Mouse (Mus musculus) forebrain, embryonic 10.5 days (tissue): ENCODE data around the gene Skap2. TPM values are rescaled to one million over a fixed set of nuclear protein-coding genes. Genes with fewer than 3 reads are reported as not detected.

Experiments used
- DNase-seq: peaks from one replicate; pipeline ENCODE4 v3.0.0-alpha.2; 2017; ENCODE audit warnings: low spot score; ENCODE audit errors: extremely low spot score
- H3K27ac ChIP-seq: fragments of 300-500 bp; sonication (generic); 2 replicates; pipeline ENCODE4 v1.5.1; 2016; ENCODE audit warnings: mild to moderate bottlenecking
- H3K27me3 ChIP-seq: fragments of 300-500 bp; sonication (generic); 2 replicates; pipeline ENCODE4 v1.6.1; 2016; ENCODE audit warnings: mild to moderate bottlenecking; ENCODE audit not compliant: poor library complexity, severe bottlenecking
- H3K36me3 ChIP-seq: fragments of 300-500 bp; sonication (generic); replicated peaks from 2 replicates; pipeline ENCODE4 v1.6.1; 2016; ENCODE audit warnings: mild to moderate bottlenecking, moderate library complexity
- H3K4me1 ChIP-seq: fragments of 300-500 bp; sonication (generic); 2 replicates; pipeline ENCODE4 v1.6.1; 2016
- H3K4me3 ChIP-seq: fragments of 300-500 bp; sonication (generic); 2 replicates; pipeline ENCODE4 v1.5.1; 2016; ENCODE audit warnings: mild to moderate bottlenecking, moderate library complexity
- H3K9me3 ChIP-seq: fragments of 300-500 bp; sonication (generic); 2 replicates; pipeline ENCODE4 v1.6.1; 2016; ENCODE audit warnings: mild to moderate bottlenecking, moderate library complexity
- WGBS: fragments of 180-500 bp; shearing (Covaris S2); methylation state at CpG from one replicate; pipeline ENCODE4 v1.1.7; 2016; 5-methylcytosine and 5-hydroxymethylcytosine counted together
- polyA plus RNA-seq: library from polyadenylated mRNA; unstranded; fragments of >200 nt; fragmentation: Nextera tagmentation; extraction: Ambion mirVana; gene quantifications from 2 replicates; pipeline ENCODE4 v1.2.1, GENCODE M21; 2016

Skap2 gene
- polyA plus RNA-seq, 1 experiment from 2014 or later, result 7.7 TPM

DNA sequence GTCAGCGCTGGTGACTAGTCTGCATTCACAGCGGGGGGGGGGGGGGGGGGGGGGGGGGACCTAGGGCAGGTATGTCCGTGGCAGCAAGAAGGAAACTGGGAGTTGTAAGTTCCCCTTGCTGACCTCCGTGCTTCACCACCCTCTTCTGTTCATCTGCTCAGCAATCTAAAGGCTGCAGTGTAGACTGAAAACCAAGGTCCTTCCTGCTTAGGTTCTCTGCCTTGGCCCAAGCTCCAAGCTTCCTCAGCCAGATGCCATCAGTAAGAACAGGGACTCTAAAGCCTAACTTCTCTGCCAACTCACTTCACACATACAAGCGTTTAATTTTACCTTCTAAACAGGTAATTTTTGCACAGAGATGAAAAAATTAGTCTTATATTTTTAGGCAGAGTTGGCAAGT, 10.0 kb upstream of the Skap2 start:
- H3K9me3 ChIP-seq, result peaks cover 9% of the 10 kb centered on the region; the same call in 1 of the 2 replicates
- no peak for DNase-seq
- H3K36me3 ChIP-seq, result no peaks in the 10 kb centered on the region
- WGBS, result 41% methylated on average over 4 of the region's 5 CpGs
- H3K4me3 ChIP-seq, result no peak overlapping the region
- no peaks in the 10 kb centered on the region for H3K27me3 ChIP-seq
- H3K27ac ChIP-seq, result no peak overlapping the region
- H3K4me1 ChIP-seq, result no peaks in the 10 kb centered on the region

DNA sequence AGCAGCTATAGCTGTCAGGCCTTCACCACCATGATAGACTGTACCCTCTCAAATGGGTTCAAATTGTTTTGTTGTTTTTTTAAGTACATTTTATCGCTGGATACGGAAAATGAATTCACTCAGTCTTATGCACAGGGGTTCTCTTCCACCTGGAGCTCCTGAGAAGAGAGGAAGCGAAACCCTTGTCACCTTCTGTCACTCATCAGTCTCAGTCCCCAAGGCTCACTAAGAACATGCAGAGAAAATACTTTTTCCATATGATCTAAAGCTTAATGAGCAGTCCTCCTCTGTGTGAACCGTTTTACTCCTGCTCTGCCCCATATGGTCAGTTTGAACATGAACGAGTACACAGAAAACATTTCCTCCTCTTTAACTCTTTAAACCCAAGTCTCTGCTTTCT, 7.9 kb upstream of the Skap2 start:
- H3K36me3 ChIP-seq, result no peaks in the 10 kb centered on the region
- H3K27me3 ChIP-seq, result no peaks in the 10 kb centered on the region
- 91% methylated on average over 5 of the region's 5 CpGs for WGBS
- H3K27ac ChIP-seq, result no peak overlapping the region
- H3K4me1 ChIP-seq, result no peaks in the 10 kb centered on the region
- H3K9me3 ChIP-seq, result peaks cover 6% of the 10 kb centered on the region; the same call in 1 of the 2 replicates
- no peak for DNase-seq
- no peak overlapping the region for H3K4me3 ChIP-seq

DNA sequence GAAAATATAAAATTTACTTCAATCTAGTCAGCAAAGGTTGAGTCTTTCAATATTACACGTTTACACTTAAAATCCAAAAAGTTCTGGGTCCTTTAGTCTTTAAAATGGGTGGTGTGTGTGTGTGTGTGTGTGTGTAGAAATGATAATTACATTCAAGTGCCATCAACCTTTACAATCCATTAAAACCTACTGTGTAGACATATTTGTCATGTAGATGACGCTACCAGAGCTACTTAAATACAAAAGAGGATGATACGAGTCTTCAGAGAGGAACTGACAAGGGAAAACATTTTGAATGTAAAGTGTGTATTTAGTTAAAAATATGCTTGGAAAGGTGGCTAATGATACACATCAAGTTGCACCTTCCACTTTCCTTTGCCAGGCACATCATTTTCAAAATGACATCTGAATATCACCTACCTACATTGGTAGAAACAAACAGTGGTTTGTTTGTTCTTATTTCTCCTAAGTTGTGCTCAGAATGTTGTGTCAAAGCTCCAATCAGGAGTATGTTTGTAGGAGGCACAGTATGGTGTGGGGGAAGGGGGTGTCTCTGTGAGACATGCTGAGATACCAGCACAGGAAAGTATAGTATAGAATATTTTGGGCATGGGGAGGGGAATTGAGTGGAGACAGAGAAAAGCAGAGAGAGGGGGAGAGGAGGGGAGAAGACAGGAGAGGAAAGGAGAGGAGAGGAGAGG, 1.0 kb upstream of the Skap2 start:
- no peak for DNase-seq
- H3K27ac ChIP-seq, result peak overlapping the region; percentile 87
- WGBS, result 28% methylated on average over 3 of the region's 3 CpGs

DNA sequence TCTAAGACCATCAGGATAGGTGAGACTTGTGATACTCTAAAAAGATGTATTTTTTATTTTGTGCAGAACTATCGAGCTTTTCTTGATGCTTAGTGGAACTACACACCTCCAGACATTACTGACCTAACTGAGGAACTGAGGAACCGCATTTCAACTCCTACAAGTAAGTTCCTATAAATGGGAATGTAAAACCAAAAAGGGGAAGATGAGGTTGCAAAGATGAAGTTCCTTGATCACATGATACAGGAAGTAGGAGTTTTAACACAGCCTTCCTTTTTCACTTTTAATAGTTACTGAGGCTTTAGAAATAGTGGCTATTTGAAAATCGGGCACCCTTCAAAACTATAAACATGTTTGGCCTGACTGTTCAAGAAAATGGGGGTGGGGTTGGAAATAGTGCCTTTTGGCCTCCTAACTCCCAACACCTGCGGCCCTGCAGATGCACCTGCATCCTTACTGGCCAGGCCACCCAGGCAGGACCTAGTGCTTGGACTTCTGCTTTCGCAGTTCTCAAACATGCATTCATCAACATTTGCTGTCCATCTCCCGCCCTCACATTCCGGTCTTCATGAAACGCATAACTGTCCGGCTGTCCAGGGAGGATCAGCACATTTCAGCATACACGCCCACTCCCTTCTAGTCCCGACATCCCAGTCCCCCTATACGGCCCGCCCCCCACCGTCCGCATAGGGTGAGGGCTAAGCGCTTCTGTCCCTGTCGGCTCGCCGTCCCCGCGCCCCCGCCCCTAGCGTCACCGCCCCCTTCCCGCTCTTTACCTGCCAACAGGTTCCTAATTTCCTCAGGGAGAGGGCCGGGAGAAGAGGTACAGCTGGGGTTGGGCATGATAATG, 565 bp downstream of the Skap2 start:
- WGBS, result 9% methylated on average over 26 of the region's 26 CpGs
- Histone ChIP-seq H3K4me1 (peaks cover 14% of the 10 kb centered on the region), H3K27ac (peak overlapping the region; percentile 87), H3K36me3 (no peaks in the 10 kb centered on the region), H3K27me3 (peaks cover 57% of the 10 kb centered on the region), H3K9me3 (no peaks in the 10 kb centered on the region), H3K4me3 (peak overlapping the region; percentile 74)
- DNase-seq, result no peak

More for the DNA sequence above, 1.0 kb upstream of the Skap2 start:
- Histone ChIP-seq H3K4me1 (peaks cover 14% of the 10 kb centered on the region), H3K36me3 (no peaks in the 10 kb centered on the region), H3K9me3 (no peaks in the 10 kb centered on the region), H3K4me3 (peak overlapping the region; percentile 74), H3K27me3 (peaks cover 41% of the 10 kb centered on the region)

DNA sequence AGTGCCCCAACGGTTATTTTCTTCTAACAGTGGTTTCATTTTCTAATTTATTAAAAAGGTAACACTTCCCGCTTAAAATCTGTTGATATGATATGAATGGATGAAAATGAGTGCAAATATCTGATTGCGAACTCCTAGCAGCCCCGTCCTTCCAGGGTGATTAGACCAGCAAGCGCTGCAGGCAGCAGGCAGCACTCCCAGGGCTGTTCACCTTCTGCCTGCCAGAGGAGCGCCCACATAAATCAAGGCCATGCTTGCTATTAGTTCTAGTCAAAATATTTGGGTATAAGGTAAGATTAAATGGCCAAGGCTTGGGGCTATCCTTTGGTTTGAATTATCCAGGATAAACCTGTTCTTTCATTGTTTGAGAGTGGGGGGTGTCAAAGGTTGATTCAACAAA, 3.0 kb downstream of the Skap2 start:
- H3K4me3 ChIP-seq, result no peak overlapping the region
- H3K9me3 ChIP-seq, result no peaks in the 10 kb centered on the region
- H3K36me3 ChIP-seq, result no peaks in the 10 kb centered on the region
- H3K27ac ChIP-seq, result no peak overlapping the region
- H3K4me1 ChIP-seq, result peaks cover 22% of the 10 kb centered on the region
- WGBS, result 63% methylated on average over 6 of the region's 6 CpGs
- peaks cover 81% of the 10 kb centered on the region for H3K27me3 ChIP-seq
- no peak for DNase-seq

DNA sequence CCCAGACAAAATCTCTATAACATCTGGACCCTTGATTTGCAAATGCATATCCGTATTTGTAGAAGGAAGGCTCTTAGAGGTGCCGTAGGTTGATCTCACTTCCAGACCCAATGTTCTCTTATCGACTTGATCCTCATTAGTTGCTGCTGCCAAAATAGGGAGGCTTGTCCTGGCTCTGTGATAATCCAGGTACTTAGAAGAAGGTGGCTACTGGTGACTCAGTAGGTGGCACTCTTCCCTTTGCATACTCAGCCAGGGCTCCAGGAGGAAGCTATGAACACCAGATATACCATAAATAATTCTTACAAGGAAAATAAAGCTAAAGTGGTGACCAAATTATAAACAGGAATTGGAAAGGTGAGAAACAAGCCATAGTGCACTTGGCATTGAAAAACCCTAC, 3.6 kb downstream of the Skap2 start:
- WGBS, result 45% methylated on average over 3 of the region's 3 CpGs
- Histone ChIP-seq H3K9me3 (no peaks in the 10 kb centered on the region), H3K4me1 (peaks cover 21% of the 10 kb centered on the region), H3K4me3 (no peak overlapping the region), H3K27ac (no peak overlapping the region), H3K27me3 (peaks cover 87% of the 10 kb centered on the region), H3K36me3 (no peaks in the 10 kb centered on the region)
- DNase-seq, result no peak

DNA sequence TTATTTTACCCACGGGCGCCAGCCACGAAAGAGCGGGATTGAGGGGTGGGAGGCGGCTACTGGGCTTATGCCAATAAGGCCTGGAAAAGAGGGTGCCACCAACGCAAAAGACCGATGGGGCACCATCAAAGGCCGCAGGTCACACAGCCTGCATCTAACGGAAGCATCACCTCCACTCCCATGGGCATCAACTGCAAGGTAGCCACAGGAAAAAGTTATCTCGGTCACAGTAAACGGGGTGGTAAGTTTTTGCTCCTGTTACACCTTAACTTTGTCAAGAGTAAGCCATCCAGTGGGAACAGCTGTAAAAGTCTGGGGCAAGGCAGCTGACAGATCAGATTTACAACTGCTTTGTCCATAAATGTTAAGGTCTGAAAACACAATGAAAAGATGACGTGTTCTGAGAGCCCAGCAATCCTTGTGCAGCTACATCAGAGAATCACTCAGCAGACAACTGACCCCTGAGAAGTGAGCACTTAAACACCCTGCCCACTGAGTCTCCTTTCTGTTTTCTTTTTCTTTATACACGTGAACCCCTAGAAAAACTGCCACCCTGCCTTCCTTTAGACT, 5.6 kb downstream of the Skap2 start:
- no peak for DNase-seq
- Histone ChIP-seq H3K4me3 (no peak overlapping the region), H3K4me1 (peaks cover 9% of the 10 kb centered on the region), H3K36me3 (no peaks in the 10 kb centered on the region), H3K27me3 (peaks cover 100% of the 10 kb centered on the region), H3K27ac (no peak overlapping the region), H3K9me3 (no peaks in the 10 kb centered on the region)
- 3% methylated on average over 13 of the region's 13 CpGs for WGBS

DNA sequence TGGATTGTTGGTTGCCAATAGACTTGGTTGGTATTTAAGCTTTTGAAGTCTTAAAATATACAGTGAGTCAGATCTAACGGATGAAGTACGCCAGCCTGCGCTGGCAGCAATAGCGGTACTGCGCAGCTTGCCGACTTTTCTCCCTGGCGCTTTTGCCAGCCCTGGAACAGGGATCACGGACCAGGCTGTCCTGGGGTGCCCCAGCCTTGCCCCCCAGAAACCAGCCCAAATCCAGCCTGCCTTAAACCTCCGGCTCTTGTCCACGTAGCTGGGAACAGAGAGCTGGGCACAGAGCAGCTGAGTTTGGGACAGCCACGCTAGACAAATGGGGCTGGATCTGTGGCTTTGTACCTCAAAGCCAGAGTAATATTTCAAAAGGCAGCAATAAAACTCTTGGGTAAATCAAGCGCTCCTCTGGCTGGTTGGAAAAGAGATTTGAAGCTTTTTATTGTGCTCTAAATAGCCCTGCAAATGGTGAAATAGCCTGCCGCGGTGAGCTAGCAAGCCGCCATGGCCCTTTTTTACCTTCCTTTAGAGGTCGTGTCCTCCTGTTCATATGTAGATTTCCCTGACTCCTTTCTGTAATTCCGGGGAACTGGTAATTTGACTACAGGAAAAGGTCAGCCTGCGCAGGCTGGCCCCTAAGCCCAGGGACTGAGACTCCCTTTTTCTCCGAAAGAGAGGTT, 6.2 kb downstream of the Skap2 start:
- DNase-seq, result peak; percentile 43
- Histone ChIP-seq H3K4me1 (0 out of 2 replicates have a peak, but pooled peaks cover 8% of the 10 kb centered on the region), H3K4me3 (no peak overlapping the region), H3K9me3 (no peaks in the 10 kb centered on the region), H3K36me3 (no peaks in the 10 kb centered on the region), H3K27me3 (peaks cover 100% of the 10 kb centered on the region), H3K27ac (no peak overlapping the region)
- WGBS, result 0% methylated on average over 19 of the region's 19 CpGs

DNA sequence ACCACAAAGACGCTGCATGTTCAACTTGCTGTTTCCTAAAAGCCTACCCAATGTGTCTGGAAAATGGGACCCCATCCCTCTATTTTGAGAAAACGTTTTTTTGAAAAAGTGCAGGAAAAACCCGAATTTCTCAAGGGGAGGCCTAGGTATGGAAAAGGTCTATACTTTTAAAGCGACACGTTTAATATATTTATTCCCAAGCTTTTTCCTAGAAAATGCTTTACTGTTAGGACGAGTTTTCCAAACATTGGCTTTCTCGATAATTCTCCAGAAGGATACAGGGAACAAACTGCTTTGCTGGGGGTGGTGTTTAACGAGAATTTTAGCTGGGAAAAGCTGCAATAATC, 6.8 kb downstream of the Skap2 start:
- no peaks in the 10 kb centered on the region for H3K9me3 ChIP-seq
- no peak for DNase-seq
- 0 out of 2 replicates have a peak, but pooled peaks cover 8% of the 10 kb centered on the region for H3K4me1 ChIP-seq
- peaks cover 100% of the 10 kb centered on the region for H3K27me3 ChIP-seq
- H3K27ac ChIP-seq, result no peak overlapping the region
- 5% methylated on average over 8 of the region's 8 CpGs for WGBS
- no peak overlapping the region for H3K4me3 ChIP-seq
- no peaks in the 10 kb centered on the region for H3K36me3 ChIP-seq

DNA sequence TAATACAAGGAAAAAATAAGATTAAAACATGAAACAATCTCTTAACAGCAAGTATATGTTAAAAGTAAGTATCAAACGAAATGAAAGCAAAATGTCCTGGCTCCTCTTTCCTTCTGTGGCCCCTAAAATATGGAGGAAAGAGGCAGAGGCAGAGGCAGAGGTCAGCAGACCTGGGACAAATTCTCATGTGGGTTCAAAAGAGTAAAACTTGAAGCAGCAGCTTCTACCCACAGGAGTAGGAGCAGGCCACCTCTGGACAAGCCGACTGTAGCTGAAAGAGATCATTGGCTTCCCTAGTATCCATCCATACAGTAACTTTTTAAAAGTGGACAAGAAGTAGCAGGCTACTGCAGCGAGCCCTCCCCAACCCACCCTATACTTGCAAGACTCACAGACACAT, 7.4 kb downstream of the Skap2 start:
- H3K27ac ChIP-seq, result no peak overlapping the region
- DNase-seq, result peak; percentile 24
- H3K4me1 ChIP-seq, result 0 out of 2 replicates have a peak, but pooled peaks cover 8% of the 10 kb centered on the region
- no peak overlapping the region for H3K4me3 ChIP-seq
- peaks cover 100% of the 10 kb centered on the region for H3K27me3 ChIP-seq
- H3K9me3 ChIP-seq, result no peaks in the 10 kb centered on the region
- WGBS, result 36% methylated on average over 3 of the region's 3 CpGs
- no peaks in the 10 kb centered on the region for H3K36me3 ChIP-seq

DNA sequence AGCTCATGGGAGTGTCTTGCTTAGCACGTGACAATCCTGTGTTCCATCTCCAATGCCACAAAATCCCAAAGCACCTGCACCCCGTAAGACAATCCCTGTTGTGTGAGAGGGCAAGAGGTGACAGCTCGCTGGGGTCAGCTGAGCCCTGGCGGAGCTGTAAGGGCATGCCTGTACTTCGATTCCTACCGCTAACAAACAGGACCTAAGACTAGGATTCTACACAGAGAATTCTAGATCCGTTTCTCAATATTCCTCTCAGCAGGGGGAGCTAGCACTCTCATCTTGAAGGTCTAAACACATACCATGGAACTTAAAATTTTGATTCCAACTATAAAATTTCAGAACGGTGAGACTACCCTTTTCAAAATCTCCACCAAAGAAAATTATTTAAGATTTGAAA, 9.7 kb downstream of the Skap2 start:
- peaks cover 96% of the 10 kb centered on the region for H3K27me3 ChIP-seq
- 0 out of 2 replicates have a peak, but pooled peaks cover 8% of the 10 kb centered on the region for H3K4me1 ChIP-seq
- H3K4me3 ChIP-seq, result no peak overlapping the region
- H3K36me3 ChIP-seq, result no peaks in the 10 kb centered on the region
- H3K27ac ChIP-seq, result no peak overlapping the region
- 36% methylated on average over 8 of the region's 8 CpGs for WGBS
- no peak for DNase-seq
- H3K9me3 ChIP-seq, result no peaks in the 10 kb centered on the region

DNA sequence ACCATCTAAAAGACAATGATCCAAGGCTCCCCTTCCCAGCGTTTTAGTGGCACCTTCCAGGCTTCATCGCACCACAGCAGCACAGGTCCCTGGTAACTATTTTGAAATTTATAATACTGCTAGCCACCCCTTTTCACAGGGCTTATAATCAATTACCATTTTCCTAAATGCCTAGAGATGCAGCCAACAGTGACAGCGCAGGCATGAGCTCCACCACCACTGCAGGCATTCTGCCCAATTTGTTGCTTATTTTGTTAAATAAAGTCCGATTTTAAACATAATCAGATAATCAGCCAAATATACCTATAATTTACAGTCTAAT, 13.2 kb downstream of the Skap2 start:
- H3K9me3 ChIP-seq, result no peaks in the 10 kb centered on the region
- WGBS, result 88% methylated on average over 4 of the region's 4 CpGs
- H3K27ac ChIP-seq, result no peak overlapping the region
- no peak for DNase-seq
- H3K4me1 ChIP-seq, result no peaks in the 10 kb centered on the region
- no peaks in the 10 kb centered on the region for H3K36me3 ChIP-seq
- no peak overlapping the region for H3K4me3 ChIP-seq
- peaks cover 65% of the 10 kb centered on the region for H3K27me3 ChIP-seq
